Mouse (Mus musculus) gastrocnemius, postnatal 25 days (tissue): Measurements from ENCODE around the gene Gm5916. TPM values are rescaled to one million over a fixed set of nuclear protein-coding genes. Genes with fewer than 3 reads are reported as not detected.

ENCODE experiments used
- DNase-seq: peaks from one replicate; pipeline ENCODE4 v3.0.0; 2022
- long read RNA-seq, 2 experiments: library from polyadenylated mRNA; stranded (forward); transcript quantifications; one replicate each; pipeline ENCODE4 v2.0.0; 2021
- total RNA-seq, 2 experiments: library from RNA; stranded (reverse); gene quantifications; 1 replicate in 1 of 2; 2 replicates in 1 of 2; pipeline ENCODE4 v1.2.3; 2021

Gene Gm5916
- not detected for total RNA-seq
- long read RNA-seq, experiment 1: 0 reads
- long read RNA-seq, experiment 2: 0 reads

DNA sequence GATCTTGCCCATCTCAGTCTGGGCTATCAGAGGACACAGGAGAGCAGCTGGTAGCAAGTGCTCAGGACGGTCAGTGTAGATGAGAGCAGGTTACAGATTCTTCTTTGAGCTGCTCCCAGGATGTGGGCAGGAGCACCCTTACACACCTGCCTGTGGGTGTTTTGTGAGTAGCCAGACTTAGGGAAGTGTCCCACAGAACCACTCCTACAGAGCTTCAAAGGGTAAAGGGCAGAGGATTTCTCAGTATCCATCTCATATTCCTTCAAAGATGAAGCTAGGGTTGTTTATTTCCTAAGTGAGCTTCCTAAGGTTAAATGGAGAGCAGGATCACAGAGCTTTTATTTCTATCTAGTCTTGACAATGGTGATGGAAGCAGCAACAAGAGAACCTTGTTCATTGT lies at the start of gene Gm5916:
Gm5916 (minus strand) TSS at position 101 of the 400 bp plus-strand sequence.
- DNase-seq: no peak

Other genes starting within 250 kb of the Gm5916 start
- not detected for gene 9230113P08Rik, start 220.4 kb downstream of the Gm5916 start, total RNA-seq